Mouse (Mus musculus) gastrocnemius, adult 2 months (tissue): Measurements from ENCODE around the gene Fjx1. TPM values are rescaled to one million over a fixed set of nuclear protein-coding genes. Genes with fewer than 3 reads are reported as not detected.

Experiments
- DNase-seq: peaks from one replicate; pipeline ENCODE4 v3.0.0; 2022
- H3K27ac ChIP-seq: fragments of 200-600 bp; 2 replicates; pipeline ENCODE4 v1.8.1; 2022; ENCODE audit warnings: mild to moderate bottlenecking
- H3K4me3 ChIP-seq: fragments of 200-600 bp; 2 replicates; pipeline ENCODE4 v1.8.1; 2022; ENCODE audit warnings: mild to moderate bottlenecking, moderate library complexity
- CTCF ChIP-seq: fragments of 200-600 bp; IDR thresholded peaks from 2 replicates; pipeline ENCODE4 v1.8.1; 2022; ENCODE audit warnings: antibody characterized with exemption, mild to moderate bottlenecking, moderate library complexity
- intact Hi-C: fragments of 180-260 bp; cut with DNase I; formaldehyde crosslinking; loops from one replicate; pipeline ENCODE4 v1.15.1; 2025
- total RNA-seq, 2 experiments: library from RNA; stranded (reverse); gene quantifications; 2 replicates each; pipeline ENCODE4 v1.2.3; 2021

The Fjx1 gene
- total RNA-seq, 2 experiments from 2014 or later = 0.36 to 0.53 TPM

DNA sequence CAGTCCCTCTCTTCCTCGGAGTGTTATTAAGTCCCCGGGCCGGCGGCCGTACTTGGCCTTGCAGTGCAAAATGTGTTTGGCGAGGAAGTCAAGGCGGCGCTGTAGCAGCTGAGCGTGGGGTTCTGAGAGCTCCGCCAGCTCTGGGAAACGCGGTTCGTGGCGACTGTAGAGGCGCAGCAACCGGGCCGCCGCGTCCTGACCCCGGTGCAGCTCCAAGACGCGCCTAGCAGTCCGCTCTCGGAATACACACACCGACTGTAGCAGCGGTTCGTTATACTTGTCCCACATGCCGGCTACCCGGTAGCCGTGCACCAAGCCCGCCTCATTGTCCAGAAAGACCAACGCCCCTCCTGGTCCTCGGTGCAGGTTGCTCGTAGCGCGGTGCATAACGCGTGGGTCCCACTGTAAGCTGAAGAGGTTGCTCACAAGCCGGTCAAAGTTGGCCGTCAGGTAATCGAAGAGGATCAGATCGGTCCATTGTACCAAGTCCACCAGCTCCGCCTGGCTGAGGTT lies 2.0 kb downstream of the Fjx1 start:
- peak; percentile 24; the same call in 1 of the 2 replicates for TF ChIP-seq CTCF
- Histone ChIP-seq H3K27ac (peak overlapping the region; percentile 61), H3K4me3 (peak overlapping the region; percentile 86)
- intact Hi-C loops = loop anchor here (5.0 kb wide), 4 partner anchors 48 to 418 kb away; no protein-coding TSS in a partner anchor
- peak; percentile 70 for DNase-seq

DNA sequence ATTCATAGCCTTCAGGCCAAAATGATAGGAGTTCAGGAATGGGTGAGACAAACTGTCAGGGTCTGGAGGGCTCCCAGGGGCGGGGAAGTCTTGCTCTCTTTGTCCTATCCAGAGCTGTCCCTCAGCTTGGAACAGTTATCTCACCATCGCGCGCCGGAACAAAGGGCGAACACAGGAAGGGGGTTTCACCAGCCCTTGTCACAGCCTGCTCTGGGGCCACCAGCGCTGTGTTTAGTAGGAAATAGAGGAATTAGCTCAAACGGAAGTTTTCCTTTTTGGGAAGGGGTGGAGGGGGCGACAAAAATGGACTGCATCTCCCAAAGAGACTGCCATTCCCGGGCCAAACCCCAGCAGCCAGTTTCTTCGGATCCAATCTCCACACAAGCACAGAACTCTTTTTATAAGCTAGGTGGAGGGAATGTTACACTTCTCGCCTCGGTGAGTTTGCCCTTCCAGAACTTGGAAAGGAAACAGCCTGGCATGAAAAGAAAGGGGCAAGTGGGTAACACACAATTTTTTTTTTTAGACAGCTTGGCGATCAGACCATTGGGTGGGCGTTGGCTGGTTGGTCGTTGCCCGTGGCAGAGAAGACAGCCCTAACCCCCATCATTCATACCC lies 2.6 kb downstream of the Fjx1 start:
- Histone ChIP-seq H3K4me3 (peak overlapping the region; percentile 86), H3K27ac (peak overlapping the region; percentile 61)
- TF ChIP-seq CTCF = no peak
- intact Hi-C loops = loop anchor here (5.0 kb wide), 4 partner anchors 47 to 417 kb away; no protein-coding TSS in a partner anchor
- DNase-seq = peak; percentile 26

DNA sequence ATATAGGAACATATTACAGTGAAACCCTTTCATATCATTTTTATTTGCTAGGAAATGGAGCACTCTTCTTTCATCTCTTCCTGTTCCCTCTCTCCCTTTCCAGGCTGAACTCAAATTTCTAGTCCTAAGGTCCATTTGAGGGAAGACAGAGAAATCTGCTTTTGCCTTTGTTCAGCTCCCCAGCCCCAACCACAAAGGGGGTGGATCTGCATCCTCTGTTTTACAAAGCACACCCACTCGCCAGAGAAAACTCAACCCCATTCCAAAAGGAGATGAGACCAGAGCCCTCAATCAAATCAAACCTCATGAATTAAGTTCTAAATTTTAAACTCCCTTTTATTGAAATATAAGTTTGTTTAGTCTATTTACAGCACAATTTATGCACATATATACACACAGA lies 3.2 kb downstream of the Fjx1 start:
- DNase-seq = no peak
- intact Hi-C loops = no loop called here
- H3K27ac ChIP-seq = no peak overlapping the region
- TF ChIP-seq CTCF = no peak
- no peak overlapping the region for H3K4me3 ChIP-seq

DNA sequence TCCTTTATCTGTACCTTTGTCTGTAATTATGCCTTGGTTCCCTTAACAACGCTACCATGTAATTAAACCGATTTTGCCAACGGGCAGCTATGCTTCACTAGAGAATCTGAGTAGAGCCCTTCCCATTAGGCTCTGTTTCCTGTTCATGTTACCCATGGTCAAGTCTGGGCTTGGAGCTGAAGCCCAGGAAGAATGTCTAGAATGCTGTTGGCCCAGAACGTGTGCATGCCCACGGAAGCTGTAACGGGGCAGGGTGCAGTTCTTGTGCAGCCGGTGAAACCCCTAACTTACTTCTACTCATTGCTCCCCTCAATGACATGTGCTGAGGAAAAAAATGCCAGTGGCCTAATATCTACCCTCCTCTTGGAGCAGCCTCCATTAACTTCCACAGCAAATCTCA lies 4.5 kb downstream of the Fjx1 start:
- intact Hi-C loops = no loop called here
- DNase-seq = no peak
- TF ChIP-seq CTCF = no peak
- no peak overlapping the region for H3K27ac ChIP-seq
- H3K4me3 ChIP-seq = no peak overlapping the region

DNA sequence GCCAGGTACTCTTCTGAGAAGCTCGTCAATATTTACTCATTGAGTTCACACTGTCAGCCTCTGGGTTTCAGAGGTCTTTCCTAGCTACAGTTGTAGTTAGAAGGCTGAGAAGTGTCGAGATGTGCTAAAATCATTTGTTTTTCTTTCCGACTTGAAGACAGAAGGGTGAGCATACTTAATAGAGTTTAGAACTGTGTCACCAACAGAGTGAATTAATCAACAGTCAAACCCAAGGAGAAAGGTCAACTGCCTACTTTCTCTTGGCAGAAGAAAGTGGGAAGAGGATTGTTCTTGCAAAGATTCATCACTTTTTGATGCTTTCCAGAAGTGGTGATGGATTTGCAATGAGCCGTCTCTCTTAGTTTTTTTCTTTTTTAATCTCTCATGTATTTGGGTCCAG lies 5.4 kb downstream of the Fjx1 start:
- H3K27ac ChIP-seq = no peak overlapping the region
- TF ChIP-seq CTCF = no peak
- intact Hi-C loops = no loop called here
- no peak for DNase-seq
- H3K4me3 ChIP-seq = no peak overlapping the region

DNA sequence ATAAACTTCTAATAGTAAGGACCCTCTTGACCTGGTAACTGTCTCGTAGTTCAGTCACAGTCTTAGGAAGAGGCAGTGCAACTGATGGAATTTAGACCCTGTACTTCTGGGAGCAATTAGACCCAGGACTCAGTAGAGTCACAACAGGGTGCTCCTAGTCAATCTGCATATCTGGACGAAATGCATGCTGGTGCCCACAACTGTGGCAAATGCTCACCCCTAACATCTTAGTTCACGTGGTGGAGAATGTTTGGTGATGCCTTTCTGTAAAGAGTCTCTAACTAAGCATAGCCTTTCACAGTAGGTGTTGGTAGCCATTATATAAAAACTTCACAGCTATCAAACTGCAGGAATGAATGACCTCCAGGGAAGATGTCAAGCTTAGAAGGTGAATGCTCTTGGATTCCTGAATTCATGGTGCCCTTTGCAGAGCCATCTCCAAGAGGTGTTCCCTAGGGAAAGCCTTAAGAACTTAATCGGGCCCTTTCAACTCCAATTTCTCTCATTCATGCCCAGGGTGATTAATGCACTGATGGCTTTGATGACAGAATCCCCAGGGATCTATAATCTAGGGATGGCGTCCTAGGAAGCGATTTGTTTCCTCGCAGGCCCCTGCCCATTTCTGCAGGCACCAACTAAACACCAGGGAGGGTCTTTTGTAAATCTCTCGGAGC lies 14.8 kb downstream of the Fjx1 start:
- Histone ChIP-seq H3K4me3 (no peak overlapping the region), H3K27ac (no peak overlapping the region)
- no peak for TF ChIP-seq CTCF
- DNase-seq = no peak
- intact Hi-C loops = no loop called here

DNA sequence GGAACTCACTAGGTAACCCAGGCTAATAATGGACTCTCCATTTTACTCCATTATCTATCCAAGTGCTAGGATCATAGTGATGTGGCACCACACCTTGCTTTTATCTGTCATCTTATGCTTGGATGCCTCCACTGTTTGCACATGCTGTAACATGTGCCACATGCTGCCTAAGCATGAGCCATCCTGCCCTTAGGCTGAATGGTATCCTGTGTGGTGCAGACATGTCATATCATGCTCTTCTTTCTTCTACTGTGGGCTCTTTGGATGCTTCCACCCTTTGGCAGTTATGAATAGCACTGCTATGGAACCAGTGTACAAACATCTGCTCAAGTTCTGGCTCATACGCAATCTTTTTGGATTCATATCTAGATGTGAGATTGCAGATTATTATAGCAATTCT lies 18.4 kb downstream of the Fjx1 start:
- no peak for DNase-seq
- TF ChIP-seq CTCF = no peak
- Histone ChIP-seq H3K27ac (no peak overlapping the region), H3K4me3 (no peak overlapping the region)
- intact Hi-C loops = no loop called here

DNA sequence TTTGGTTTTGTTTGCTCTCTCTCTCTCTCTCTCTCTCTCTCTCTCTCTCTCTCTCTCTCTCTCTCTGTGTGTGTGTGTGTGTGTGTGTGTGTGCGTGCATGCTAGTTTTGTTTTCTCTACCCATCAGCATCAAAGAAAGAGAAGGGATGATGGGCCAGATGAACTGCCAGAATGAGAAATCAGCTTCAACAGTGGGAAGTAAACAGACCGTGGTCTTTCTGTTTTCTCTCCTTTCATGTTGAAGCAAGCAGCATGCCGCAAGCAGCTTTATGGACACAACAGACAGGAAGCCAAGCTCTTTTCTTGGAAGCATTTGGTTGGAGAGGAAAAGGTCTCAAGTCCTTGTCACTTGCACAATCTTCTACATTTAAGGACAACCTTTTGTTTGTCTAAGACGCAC lies 21.2 kb downstream of the Fjx1 start:
- H3K4me3 ChIP-seq = no peak overlapping the region
- DNase-seq = no peak
- intact Hi-C loops = no loop called here
- H3K27ac ChIP-seq = no peak overlapping the region
- no peak for TF ChIP-seq CTCF

DNA sequence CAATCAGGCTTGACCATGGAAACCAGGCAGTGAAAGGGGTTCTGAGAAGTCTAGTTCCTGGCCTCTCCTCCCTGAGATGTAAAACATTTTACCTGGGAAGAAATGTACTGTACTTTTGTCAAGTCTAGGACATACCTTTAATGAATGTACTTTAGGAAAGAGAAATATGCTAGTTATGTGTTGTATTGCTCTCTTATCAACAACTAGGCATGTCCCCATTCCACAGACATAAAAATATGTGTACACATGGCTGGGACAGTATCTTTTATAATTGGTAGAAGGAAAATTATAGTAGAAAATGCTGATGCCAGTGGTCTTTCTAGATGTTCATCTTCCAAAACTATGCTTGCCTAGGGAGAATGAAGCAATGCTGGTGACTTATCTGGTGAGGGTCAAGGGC lies 24.3 kb downstream of the Fjx1 start:
- Histone ChIP-seq H3K4me3 (no peak overlapping the region), H3K27ac (no peak overlapping the region)
- DNase-seq = no peak
- no peak for TF ChIP-seq CTCF
- intact Hi-C loops = no loop called here

DNA sequence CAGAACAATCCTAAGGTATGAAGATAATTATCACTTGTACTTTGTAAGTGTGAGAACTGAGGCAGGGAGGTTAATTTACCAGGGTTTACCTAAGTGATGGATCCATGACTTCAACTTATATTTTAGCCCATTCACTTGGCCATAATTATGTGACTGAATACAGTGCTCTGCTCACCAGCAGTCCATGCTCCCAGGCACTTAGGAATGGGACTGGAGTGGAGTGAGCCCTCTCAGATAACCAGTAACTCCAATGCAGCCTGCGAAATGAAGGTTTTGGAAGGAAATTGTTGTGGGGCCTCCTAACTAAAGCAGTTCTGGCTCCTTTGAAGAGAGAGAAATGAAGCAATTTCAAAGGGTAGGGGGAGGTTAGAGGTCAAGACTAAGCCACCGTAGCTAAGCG lies 25.9 kb downstream of the Fjx1 start:
- intact Hi-C loops = no loop called here
- H3K27ac ChIP-seq = no peak overlapping the region
- H3K4me3 ChIP-seq = no peak overlapping the region
- no peak for DNase-seq
- no peak for TF ChIP-seq CTCF

DNA sequence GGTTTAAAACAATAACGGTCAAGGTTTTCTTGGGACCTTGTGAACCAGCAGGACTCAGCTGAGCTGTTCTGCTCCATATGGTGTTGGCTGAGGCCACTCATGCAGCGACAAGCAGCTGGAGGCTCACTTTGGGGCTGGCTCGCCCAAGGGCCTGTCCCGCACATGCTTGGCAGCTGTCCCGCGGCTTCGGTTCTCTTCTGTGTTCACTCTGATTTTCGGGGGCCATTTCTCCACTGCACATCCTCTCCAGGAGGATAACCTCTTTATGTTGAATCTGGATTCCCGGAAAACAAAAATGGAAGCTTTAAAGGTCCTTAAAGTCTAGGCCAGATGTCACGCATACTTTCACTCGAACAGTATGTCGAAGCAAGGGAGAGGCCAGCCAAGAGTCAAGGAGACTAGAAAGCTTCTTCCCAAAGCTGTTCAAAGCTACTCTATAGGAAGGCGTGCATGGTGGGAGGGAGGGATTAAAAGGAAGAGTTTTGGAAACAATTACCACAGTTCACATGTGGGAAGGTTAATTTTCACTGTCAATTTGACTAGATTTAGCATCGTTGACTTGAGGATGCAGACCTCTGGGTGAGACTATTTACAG lies 36.1 kb downstream of the Fjx1 start:
- intact Hi-C loops = no loop called here
- H3K4me3 ChIP-seq = peak overlapping the region; percentile 41
- peak; percentile 22 for DNase-seq
- no peak overlapping the region for H3K27ac ChIP-seq
- TF ChIP-seq CTCF = no peak

DNA sequence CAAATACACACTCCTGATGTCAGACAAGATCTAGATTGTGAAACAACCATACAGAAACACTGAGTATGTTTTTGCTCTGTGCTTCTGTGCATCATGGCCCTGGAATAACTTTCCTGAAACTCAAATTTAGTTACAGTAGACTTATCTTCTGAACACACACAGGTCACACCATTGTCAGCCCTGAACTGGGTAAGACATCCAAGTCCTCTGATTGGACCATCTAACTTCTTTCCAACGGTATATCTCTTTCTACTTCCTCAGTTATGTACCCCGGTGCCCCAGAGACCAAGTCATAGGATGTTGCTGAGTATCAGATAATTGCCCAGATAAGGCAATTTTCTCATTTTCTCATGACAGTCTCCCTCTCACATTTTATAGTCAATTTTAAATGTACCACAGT lies 39.6 kb downstream of the Fjx1 start:
- DNase-seq = no peak
- Histone ChIP-seq H3K4me3 (no peak overlapping the region), H3K27ac (no peak overlapping the region)
- no peak for TF ChIP-seq CTCF
- intact Hi-C loops = no loop called here

DNA sequence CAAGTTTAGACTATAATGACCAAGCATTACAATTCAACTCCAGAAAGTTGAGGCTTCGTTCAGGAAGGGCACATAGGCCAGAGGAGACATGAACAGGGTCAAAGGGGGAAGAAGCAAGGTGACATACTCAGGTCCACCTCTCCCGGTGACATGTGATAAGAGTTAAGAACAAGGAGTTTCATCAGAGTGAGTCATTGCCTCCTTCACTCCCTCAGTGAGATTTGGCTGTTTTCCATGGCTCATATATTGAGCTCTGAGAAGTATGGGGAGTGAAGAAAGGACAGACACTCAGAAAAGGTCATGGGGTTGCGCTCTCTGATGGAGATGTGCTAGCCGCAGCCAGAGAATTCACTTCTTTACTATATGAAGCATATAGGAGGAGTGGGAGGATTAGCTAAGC lies 41.7 kb downstream of the Fjx1 start:
- intact Hi-C loops = no loop called here
- H3K4me3 ChIP-seq = no peak overlapping the region
- no peak overlapping the region for H3K27ac ChIP-seq
- TF ChIP-seq CTCF = no peak
- DNase-seq = no peak
